Mouse (Mus musculus) skeletal muscle tissue, adult 2 months (tissue): ENCODE data around the gene Fbxw7.

ENCODE experiments used
- DNase-seq: peaks from one replicate; pipeline ENCODE4 v3.0.0-alpha.2; 2012; ENCODE audit warnings: low read depth, low spot score

Gene Fbxw7

GRCm38 (mm10) chr3:85024817-85025705 lies 210.0 kb downstream of the Fbxw7 start:
- DNase-seq: no peak
